Mouse (Mus musculus) thymus, adult 2 months (tissue): Measurements from ENCODE around the gene Angptl4. TPM values are rescaled to one million over a fixed set of nuclear protein-coding genes. Genes with fewer than 3 reads are reported as not detected.
"Not testable (repeated sequence)": the region's sequence is repeated elsewhere in the genome, so short reads cannot be mapped to it uniquely, and the experiment has no call there.

Experiments used
- DNase-seq: peaks from one replicate; pipeline ENCODE4 v3.0.0; 2021
- H3K27ac ChIP-seq: fragments of 200-500 bp; 2 replicates; pipeline ENCODE4 v1.5.1; 2012; ENCODE audit warnings: low read length, control low read depth; ENCODE audit not compliant: control insufficient read depth, insufficient read depth
- H3K27me3 ChIP-seq: fragments of 200-500 bp; 2 replicates; pipeline ENCODE4 v1.6.1; 2012; ENCODE audit warnings: mild to moderate bottlenecking, low read length, moderate library complexity, mixed read lengths; ENCODE audit not compliant: control insufficient read depth, insufficient read depth
- H3K36me3 ChIP-seq: fragments of 200-500 bp; 2 replicates; pipeline ENCODE4 v1.6.1; 2012; ENCODE audit warnings: mild to moderate bottlenecking, low read length, moderate library complexity; ENCODE audit not compliant: control insufficient read depth, insufficient read depth
- H3K4me1 ChIP-seq: fragments of 200-500 bp; replicated peaks from 2 replicates; pipeline ENCODE4 v1.6.1; 2012; ENCODE audit warnings: low read length; ENCODE audit not compliant: control insufficient read depth, insufficient read depth
- H3K4me3 ChIP-seq: fragments of 200-500 bp; 2 replicates; pipeline ENCODE4 v1.5.1; 2012; ENCODE audit warnings: mild to moderate bottlenecking, low read length, control low read depth, moderate library complexity; ENCODE audit not compliant: control insufficient read depth, insufficient read depth
- CTCF ChIP-seq: fragments of 200-500 bp; IDR thresholded peaks from 2 replicates; pipeline ENCODE4 v1.5.1; 2012; ENCODE audit warnings: mild to moderate bottlenecking, control low read depth, low read length, moderate library complexity, borderline replicate concordance; ENCODE audit not compliant: control insufficient read depth, poor library complexity, insufficient read depth; ENCODE audit errors: extremely low read depth
- POLR2A ChIP-seq: fragments of 200-500 bp; IDR thresholded peaks from 2 replicates; pipeline ENCODE4 v1.6.1; 2012; ENCODE audit warnings: mild to moderate bottlenecking, low read length, control low read depth, moderate library complexity; ENCODE audit not compliant: control insufficient read depth, poor library complexity, insufficient read depth; ENCODE audit errors: extremely low read depth
- WGBS: fragments of 180-500 bp; shearing (Covaris S2); methylation state at CpG from one replicate; pipeline ENCODE4 v1.1.7; 2018; 5-methylcytosine and 5-hydroxymethylcytosine counted together
- polyA plus RNA-seq: library from polyadenylated mRNA; depleted of rRNA; stranded (reverse); fragments of >200 nt; gene quantifications from 2 replicates; pipeline ENCODE4 v1.2.3, GENCODE M21; 2012

Angptl4 gene
- polyA plus RNA-seq, 1 experiment, result 23.0 TPM

- no peak for TF ChIP-seq CTCF
- no peak for TF ChIP-seq POLR2A
- Histone ChIP-seq H3K27me3 (no peaks in the 10 kb centered on the region), H3K4me3 (no peak overlapping the region), H3K36me3 (peaks cover 2% of the 10 kb centered on the region; the same call in 1 of the 2 replicates), H3K4me1 (peaks cover 34% of the 10 kb centered on the region), H3K27ac (no peak overlapping the region)
- WGBS, result 96% methylated on average over 1 of the region's 1 CpGs
- no peak for DNase-seq
Observed at GRCm38 (mm10) chr17:33754656-33755055, 27.0 kb downstream of the Angptl4 start.

GRCm38 (mm10) chr17:33752297-33752696, 29.3 kb downstream of the Angptl4 start:
- Histone ChIP-seq H3K4me3 (no peak overlapping the region), H3K27ac (no peak overlapping the region), H3K4me1 (peaks cover 19% of the 10 kb centered on the region), H3K27me3 (no peaks in the 10 kb centered on the region), H3K36me3 (peaks cover 23% of the 10 kb centered on the region)
- TF ChIP-seq CTCF (no peak), POLR2A (no peak)
- WGBS, result 82% methylated on average over 2 of the region's 2 CpGs
- no peak for DNase-seq

- no peak for TF ChIP-seq POLR2A
- H3K36me3 ChIP-seq, result peaks cover 26% of the 10 kb centered on the region
- H3K4me3 ChIP-seq, result no peak overlapping the region
- peaks cover 17% of the 10 kb centered on the region for H3K4me1 ChIP-seq
- H3K27ac ChIP-seq, result no peak overlapping the region
- H3K27me3 ChIP-seq, result no peaks in the 10 kb centered on the region
- DNase-seq, result no peak
Observed at GRCm38 (mm10) chr17:33751181-33751580, 30.4 kb downstream of the Angptl4 start.

GRCm38 (mm10) chr17:33749451-33749850, 32.2 kb downstream of the Angptl4 start:
- H3K4me3 ChIP-seq, result no peak overlapping the region
- H3K36me3 ChIP-seq, result peaks cover 35% of the 10 kb centered on the region
- DNase-seq, result no peak
- WGBS, result 100% methylated on average over 5 of the region's 5 CpGs
- peaks cover 7% of the 10 kb centered on the region for H3K4me1 ChIP-seq
- no peak overlapping the region for H3K27ac ChIP-seq
- H3K27me3 ChIP-seq, result no peaks in the 10 kb centered on the region
- TF ChIP-seq POLR2A, result no peak

DNA sequence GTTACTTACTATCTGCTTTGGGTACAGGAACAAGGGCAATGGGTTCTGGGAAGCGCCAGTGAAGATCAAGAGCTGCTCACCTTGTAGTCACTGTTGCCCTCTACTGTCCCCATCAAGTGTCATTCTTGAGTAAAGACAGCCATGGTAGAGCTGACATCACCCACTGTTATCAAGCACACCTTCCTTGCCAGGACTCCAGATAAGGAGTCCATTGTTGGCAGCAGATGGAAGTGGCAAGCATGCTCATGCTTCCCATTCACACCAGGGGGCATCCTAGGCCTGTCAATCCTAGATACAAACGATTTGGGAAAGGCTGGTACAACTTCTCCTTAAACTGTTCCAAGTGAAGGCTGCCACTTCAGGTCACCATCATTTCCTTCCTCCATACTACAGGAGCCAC, 35.6 kb downstream of the Angptl4 start:
- no peak overlapping the region for H3K4me3 ChIP-seq
- 62% methylated on average over 2 of the region's 2 CpGs for WGBS
- TF ChIP-seq CTCF (no peak), POLR2A (no peak)
- no peak overlapping the region for H3K27ac ChIP-seq
- peaks cover 35% of the 10 kb centered on the region for H3K36me3 ChIP-seq
- H3K27me3 ChIP-seq, result no peaks in the 10 kb centered on the region
- no peaks in the 10 kb centered on the region for H3K4me1 ChIP-seq
- DNase-seq, result no peak

DNA sequence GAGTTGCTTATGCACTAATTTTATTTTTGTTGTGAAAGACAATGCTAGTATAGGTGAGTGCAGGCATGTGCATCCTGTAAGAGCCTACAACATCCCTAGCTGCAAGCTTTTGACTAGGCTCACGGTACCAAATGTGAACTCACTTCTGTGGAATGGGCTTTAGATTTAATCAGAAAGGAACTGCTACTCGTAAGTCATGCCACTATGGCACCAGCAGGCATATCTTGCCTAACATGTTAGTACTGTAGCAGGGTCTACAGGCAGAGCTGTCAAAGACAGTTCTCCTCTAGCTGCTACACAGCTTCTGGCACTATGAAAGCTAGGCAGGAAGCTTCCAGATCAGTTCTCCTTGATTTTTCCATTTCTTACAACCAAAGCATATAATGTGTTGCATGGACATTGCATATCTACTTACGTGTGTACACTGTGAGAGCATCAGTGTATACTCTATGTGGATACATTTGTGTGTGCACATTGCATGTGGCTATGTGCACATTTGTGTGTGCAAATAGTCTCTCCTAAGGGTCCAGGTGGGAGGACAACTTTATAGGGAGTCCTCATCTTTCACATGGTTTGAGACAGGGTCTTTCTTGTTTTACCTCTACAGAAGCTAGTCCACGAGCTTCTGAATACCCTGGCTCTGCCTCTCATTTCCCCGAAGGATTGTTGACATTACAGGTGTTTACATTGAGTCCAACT, 36.8 kb downstream of the Angptl4 start:
- H3K4me1 ChIP-seq, result no peaks in the 10 kb centered on the region
- WGBS, result 91% methylated on average over 5 of the region's 5 CpGs

GRCm38 (mm10) chr17:33742420-33742819, 39.2 kb downstream of the Angptl4 start:
- DNase-seq, result no peak
- 95% methylated on average over 1 of the region's 1 CpGs for WGBS
- Histone ChIP-seq H3K4me1 (no peaks in the 10 kb centered on the region), H3K36me3 (peaks cover 12% of the 10 kb centered on the region; the same call in 1 of the 2 replicates), H3K27ac (no peak overlapping the region), H3K27me3 (no peaks in the 10 kb centered on the region), H3K4me3 (no peak overlapping the region)
- TF ChIP-seq POLR2A, result no peak
- no peak for TF ChIP-seq CTCF

More for the DNA sequence above, 36.8 kb downstream of the Angptl4 start:
- Histone ChIP-seq H3K4me3 (no peak overlapping the region), H3K27ac (no peak overlapping the region), H3K36me3 (peaks cover 35% of the 10 kb centered on the region), H3K27me3 (no peaks in the 10 kb centered on the region)
- TF ChIP-seq POLR2A (no peak), CTCF (no peak)
- DNase-seq, result no peak

DNA sequence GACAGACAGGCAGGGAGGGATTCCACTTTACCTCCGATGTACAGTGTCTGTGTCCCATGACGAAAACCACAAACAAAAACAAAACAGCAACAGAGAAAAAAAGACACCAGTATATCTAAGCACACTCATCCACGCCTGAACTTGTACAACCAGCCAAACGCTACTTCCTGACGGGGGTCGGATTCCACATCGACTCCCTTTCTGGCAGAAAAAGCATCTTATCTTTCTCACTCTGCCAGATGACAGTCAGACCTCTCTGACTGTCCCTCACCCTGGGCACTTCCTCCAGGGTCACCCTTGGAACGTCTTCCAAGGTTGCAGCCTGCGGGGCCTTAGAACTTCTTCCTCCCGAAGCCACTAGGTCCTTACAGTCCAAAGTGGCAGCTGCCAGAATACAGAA, 48.1 kb downstream of the Angptl4 start:
- H3K36me3 ChIP-seq, result not testable (repeated sequence)

GRCm38 (mm10) chr17:33732556-33733083, 49.0 kb downstream of the Angptl4 start:
- H3K4me1 ChIP-seq, DNase-seq, H3K27ac ChIP-seq, H3K36me3 ChIP-seq, H3K4me3 ChIP-seq, H3K27me3 ChIP-seq: not testable (repeated sequence)
- 80% methylated on average over 9 of the region's 9 CpGs for WGBS

More for the DNA sequence above, 48.1 kb downstream of the Angptl4 start:
- H3K4me1 ChIP-seq, H3K4me3 ChIP-seq, H3K27me3 ChIP-seq, H3K27ac ChIP-seq, DNase-seq: not testable (repeated sequence)
- WGBS, result 82% methylated on average over 10 of the region's 10 CpGs
